Mouse (Mus musculus) neural tube, embryonic 14.5 days (tissue): ENCODE data around the gene Themis2. TPM values are rescaled to one million over a fixed set of nuclear protein-coding genes. Genes with fewer than 3 reads are reported as not detected.
"Not testable (repeated sequence)": the region's sequence is repeated elsewhere in the genome, so short reads cannot be mapped to it uniquely, and the experiment has no call there.

Source experiments
- ATAC-seq: fragments of 200-750 bp; cut with Nextera tagmentation; 2 replicates; pipeline ENCODE4 v1.8.0; 2017; ENCODE audit warnings: low read depth, mild to moderate bottlenecking, moderate TSS enrichment, moderate library complexity
- H3K27ac ChIP-seq: fragments of 300-500 bp; sonication (generic); 2 replicates; pipeline ENCODE4 v1.5.1; 2014; ENCODE audit warnings: low read depth, mild to moderate bottlenecking, control low read depth, low read length, moderate library complexity, mixed read lengths
- H3K27me3 ChIP-seq: fragments of 300-500 bp; sonication (generic); 2 replicates; pipeline ENCODE4 v1.6.1; 2014; ENCODE audit warnings: low read length; ENCODE audit not compliant: control insufficient read depth, insufficient read depth
- H3K36me3 ChIP-seq: fragments of 300-500 bp; sonication (generic); 2 replicates; pipeline ENCODE4 v1.6.1; 2014; ENCODE audit warnings: low read length, mixed read lengths; ENCODE audit not compliant: control insufficient read depth, insufficient read depth
- H3K4me1 ChIP-seq: fragments of 300-500 bp; sonication (generic); 2 replicates; pipeline ENCODE4 v1.6.1; 2014; ENCODE audit warnings: low read length; ENCODE audit not compliant: control insufficient read depth, insufficient read depth
- H3K4me2 ChIP-seq: fragments of 300-500 bp; sonication (generic); 2 replicates; pipeline ENCODE4 v1.6.1; 2014; ENCODE audit warnings: mild to moderate bottlenecking, low read depth, low read length, control low read depth
- H3K4me3 ChIP-seq: fragments of 300-500 bp; sonication (generic); 2 replicates; pipeline ENCODE4 v1.5.1; 2014; ENCODE audit warnings: low read depth, low read length, control low read depth, mixed read lengths
- H3K9ac ChIP-seq: fragments of 300-500 bp; sonication (generic); replicated peaks from 2 replicates; pipeline ENCODE4 v1.6.1; 2014; ENCODE audit warnings: low read depth, mild to moderate bottlenecking, control low read depth, low read length, mixed read lengths
- H3K9me3 ChIP-seq: fragments of 300-500 bp; sonication (generic); 2 replicates; pipeline ENCODE4 v1.6.1; 2016; ENCODE audit warnings: low read length; ENCODE audit not compliant: control insufficient read depth
- WGBS: fragments of 180-500 bp; shearing (Covaris S2); extraction: QIAGEN DNeasy Blood & Tissue Kit; methylation state at CpG from one replicate; pipeline ENCODE4 v1.1.7; 2014; 5-methylcytosine and 5-hydroxymethylcytosine counted together
- polyA plus RNA-seq: library from polyadenylated mRNA; unstranded; fragments of >200 nt; fragmentation: Nextera tagmentation; extraction: Ambion mirVana; gene quantifications from 2 replicates; pipeline ENCODE4 v1.2.1, GENCODE M21; 2014

Themis2 gene
- polyA plus RNA-seq, 1 experiment from 2014 or later: 0.11 TPM

DNA sequence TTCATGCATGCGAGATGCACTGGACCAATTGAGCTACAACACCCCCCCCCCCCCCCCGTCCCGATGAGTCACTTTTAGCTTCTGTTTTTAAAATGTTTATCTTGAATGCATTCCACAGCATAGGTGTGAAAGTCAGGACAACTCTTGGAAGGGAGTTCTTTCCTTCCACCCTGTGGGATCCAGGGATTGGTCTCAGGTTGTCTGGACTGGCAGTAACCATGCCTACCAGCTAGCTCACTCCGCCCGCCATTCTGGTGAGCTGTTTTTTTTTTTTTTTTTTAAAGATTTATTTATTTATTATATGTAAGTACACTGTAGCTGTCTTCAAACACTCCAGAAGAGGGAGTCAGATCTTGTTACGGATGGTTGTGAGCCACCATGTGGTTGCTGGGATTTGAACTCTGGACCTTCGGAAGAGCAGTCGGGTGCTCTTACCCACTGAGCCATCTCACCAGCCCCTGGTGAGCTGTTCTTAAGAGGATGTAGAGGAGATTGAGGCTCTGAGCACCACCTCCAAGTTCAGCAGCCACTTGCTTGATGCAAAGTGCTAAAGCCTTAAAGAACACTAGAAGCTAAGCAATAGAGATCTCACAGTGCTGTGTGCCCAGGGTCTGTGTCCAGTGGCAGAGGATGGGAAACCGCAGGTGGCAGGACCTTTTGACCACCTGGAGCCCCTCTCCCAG lies 2.7 kb downstream of the Themis2 start:
- WGBS: 91% methylated on average over 8 of the region's 9 CpGs
- H3K27me3 ChIP-seq, H3K9me3 ChIP-seq, H3K9ac ChIP-seq, H3K4me2 ChIP-seq, H3K4me3 ChIP-seq, ATAC-seq, H3K4me1 ChIP-seq, H3K27ac ChIP-seq, H3K36me3 ChIP-seq: not testable (repeated sequence)

DNA sequence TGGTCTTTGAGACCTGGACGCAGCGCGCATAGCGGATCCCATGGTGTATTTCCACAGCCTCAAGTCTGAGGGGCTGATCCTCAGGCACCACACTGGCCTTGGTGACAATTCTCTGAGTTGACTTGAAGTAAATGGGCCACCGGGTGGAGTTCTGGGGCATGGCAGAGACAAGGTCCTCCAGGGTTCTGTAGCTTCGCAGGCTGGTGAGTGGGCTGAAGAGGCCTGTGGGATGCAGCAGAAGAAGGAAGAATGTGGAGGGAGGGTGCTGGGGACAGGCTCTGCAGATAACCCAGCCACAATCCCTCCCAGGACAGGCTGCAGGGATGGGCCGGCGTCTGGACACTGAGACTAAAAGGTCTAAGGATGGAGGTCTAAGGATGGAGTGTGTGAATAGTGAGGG lies 6.5 kb downstream of the Themis2 start:
- Histone ChIP-seq H3K4me3 (no peak overlapping the region), H3K27ac (no peak overlapping the region), H3K4me1 (no peaks in the 10 kb centered on the region), H3K9ac (no peak overlapping the region), H3K4me2 (no peak overlapping the region), H3K36me3 (no peaks in the 10 kb centered on the region), H3K9me3 (no peaks in the 10 kb centered on the region), H3K27me3 (no peaks in the 10 kb centered on the region)
- ATAC-seq: no peak
- WGBS: 91% methylated on average over 8 of the region's 8 CpGs

DNA sequence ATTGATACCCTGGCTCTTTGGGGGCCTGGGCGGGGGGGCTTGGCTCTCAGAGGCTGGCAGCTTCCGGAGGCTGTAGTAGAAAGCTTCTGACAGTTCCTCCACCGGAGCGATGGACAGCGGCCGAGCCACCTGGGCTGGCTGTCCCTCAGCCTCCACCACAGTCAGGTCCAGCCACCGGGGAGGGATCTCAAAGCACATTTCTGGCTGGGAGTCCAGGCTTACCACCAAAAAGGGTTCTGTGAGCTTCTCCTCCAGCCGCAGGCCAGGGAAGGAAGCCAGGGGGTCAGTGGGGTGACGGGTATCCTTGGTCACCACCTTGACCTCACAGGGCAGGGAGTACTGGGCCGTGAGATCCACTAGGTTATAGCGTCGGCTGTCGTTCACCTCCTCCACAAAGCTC lies 11.0 kb downstream of the Themis2 start:
- H3K27me3 ChIP-seq: no peaks in the 10 kb centered on the region
- no peaks in the 10 kb centered on the region for H3K9me3 ChIP-seq
- H3K4me1 ChIP-seq: no peaks in the 10 kb centered on the region
- H3K27ac ChIP-seq: no peak overlapping the region
- no peaks in the 10 kb centered on the region for H3K36me3 ChIP-seq
- ATAC-seq: no peak
- 89% methylated on average over 13 of the region's 13 CpGs for WGBS
- no peak overlapping the region for H3K9ac ChIP-seq
- no peak overlapping the region for H3K4me3 ChIP-seq
- H3K4me2 ChIP-seq: no peak overlapping the region

DNA sequence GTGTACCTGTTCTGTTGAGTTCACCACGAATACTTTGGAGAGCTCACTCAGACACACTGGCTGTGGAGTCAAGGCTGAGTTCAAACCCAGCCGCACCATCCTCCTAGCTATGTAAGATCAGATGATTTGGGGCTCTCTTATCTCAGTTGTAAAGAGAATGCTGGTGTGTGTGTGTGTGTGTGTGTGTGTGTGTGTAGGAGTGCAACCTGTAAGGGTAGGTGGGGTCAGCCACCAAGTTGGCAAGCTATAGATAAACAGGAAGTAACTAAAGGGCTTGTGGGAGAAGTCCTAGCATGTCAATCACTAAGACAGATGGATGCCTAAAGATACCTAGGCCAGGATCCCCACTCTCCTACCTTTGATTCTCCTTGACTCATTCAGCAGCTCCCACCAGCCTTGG lies 12.5 kb downstream of the Themis2 start:
- Histone ChIP-seq H3K4me2 (no peak overlapping the region), H3K27ac (no peak overlapping the region), H3K27me3 (no peaks in the 10 kb centered on the region), H3K4me1 (no peaks in the 10 kb centered on the region), H3K9ac (no peak overlapping the region), H3K4me3 (no peak overlapping the region), H3K36me3 (no peaks in the 10 kb centered on the region), H3K9me3 (no peaks in the 10 kb centered on the region)
- ATAC-seq: no peak
- WGBS: 97% methylated on average over 2 of the region's 2 CpGs

DNA sequence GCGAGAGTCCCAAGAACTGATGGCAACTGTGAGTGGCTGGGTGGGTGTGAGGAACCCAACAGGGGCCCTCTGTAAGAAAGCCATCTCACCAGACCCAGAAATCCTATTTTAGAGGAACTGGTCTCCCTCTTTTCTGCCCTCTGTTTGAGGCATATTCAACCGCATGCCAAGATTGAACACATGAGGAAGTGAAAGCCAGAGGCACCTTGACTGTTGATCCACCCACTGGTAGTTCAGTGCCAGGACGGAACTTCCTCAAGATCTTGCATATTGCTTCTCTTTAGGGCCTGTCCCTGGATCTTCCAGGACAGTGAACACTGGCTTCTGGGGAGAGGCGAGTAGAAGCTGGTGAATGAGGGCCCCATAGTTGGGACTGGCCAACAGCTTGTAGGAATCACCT lies 15.9 kb downstream of the Themis2 start:
- H3K36me3 ChIP-seq: 0 out of 2 replicates have a peak, but pooled peaks cover 3% of the 10 kb centered on the region
- no peak overlapping the region for H3K27ac ChIP-seq
- no peak overlapping the region for H3K4me2 ChIP-seq
- H3K4me3 ChIP-seq: no peak overlapping the region
- H3K9ac ChIP-seq: no peak overlapping the region
- no peak for ATAC-seq
- H3K27me3 ChIP-seq: no peaks in the 10 kb centered on the region
- H3K9me3 ChIP-seq: no peaks in the 10 kb centered on the region
- WGBS: 95% methylated on average over 4 of the region's 4 CpGs
- H3K4me1 ChIP-seq: no peaks in the 10 kb centered on the region

DNA sequence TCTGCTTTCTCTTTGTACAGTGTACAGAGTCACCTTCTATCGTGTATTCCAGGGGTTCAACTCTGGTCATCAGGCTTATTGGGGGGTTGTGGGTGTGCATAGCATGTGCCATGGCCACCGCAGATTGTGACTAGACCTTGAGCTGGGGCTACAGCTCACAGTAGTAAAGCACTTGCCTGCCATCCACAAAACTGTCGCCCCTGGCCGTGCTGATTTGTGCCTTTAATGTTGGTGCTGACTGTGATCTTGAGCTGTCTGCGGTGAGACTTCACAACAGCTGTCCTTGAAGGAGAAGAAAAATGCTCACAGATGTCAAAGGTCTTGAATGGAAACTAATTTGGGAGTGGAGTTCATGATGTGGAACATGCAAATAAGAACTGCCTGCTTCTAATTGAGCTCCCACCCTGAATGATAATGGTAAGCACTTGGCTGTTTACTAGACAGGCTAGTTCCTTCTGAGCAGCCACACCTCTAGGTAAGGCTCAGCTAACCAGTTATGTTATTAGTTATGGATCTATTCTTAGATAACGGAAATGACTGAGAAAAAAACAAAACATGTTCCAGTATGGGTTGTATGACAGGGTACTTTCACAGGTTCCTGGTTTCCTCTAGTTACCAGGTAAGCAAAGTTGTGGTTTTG lies 17.5 kb downstream of the Themis2 start:
- Histone ChIP-seq H3K4me1 (no peaks in the 10 kb centered on the region), H3K9ac (no peak overlapping the region), H3K27ac (no peak overlapping the region), H3K27me3 (no peaks in the 10 kb centered on the region), H3K4me3 (no peak overlapping the region), H3K9me3 (no peaks in the 10 kb centered on the region), H3K36me3 (peaks cover 16% of the 10 kb centered on the region; the same call in 1 of the 2 replicates), H3K4me2 (no peak overlapping the region)
- no peak for ATAC-seq
- 94% methylated on average over 6 of the region's 6 CpGs for WGBS

DNA sequence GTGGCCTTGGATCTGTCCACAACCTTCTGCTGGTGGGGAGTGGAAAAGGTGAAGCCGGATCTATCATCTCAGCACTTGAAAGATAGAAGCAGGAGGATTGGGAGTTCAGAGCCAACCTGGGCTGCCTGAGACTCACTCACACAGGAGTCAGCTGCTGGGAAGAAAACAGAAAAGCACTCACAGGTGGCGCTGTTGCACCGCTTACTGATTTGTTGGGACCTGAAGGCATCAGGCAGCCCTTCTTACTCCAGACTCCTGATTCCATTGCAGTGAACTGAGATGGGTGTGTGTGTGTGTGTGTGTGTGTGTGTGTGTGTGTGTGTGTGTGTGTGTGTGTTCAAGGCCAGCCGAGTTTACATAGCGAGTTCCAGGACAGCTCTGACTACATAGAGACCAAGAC lies 19.4 kb downstream of the Themis2 start:
- Histone ChIP-seq H3K27ac (no peak overlapping the region), H3K27me3 (no peaks in the 10 kb centered on the region), H3K4me1 (no peaks in the 10 kb centered on the region), H3K9me3 (no peaks in the 10 kb centered on the region), H3K4me3 (no peak overlapping the region), H3K36me3 (peaks cover 19% of the 10 kb centered on the region), H3K9ac (no peak overlapping the region), H3K4me2 (no peak overlapping the region)
- no peak for ATAC-seq
- WGBS: 88% methylated on average over 5 of the region's 5 CpGs

DNA sequence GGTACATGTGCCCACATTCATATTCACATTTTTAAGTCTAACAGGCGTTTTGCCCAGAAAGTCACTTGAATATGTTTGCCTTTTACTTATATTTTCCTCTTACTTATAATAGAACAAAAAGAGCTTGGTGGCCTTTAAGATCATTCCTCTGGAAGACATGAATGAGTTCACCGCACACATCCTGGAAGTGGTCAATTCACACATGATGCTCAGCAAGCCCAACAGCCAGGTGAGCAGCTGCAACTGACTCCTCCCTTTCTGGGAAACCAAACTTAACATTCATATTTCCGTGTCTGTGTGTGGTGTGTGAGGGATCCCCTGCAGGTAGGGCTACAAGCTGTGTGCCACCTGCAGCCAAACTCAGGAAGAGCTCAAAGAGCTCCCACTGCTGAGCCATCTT lies 21.3 kb downstream of the Themis2 start:
- Histone ChIP-seq H3K4me3 (no peak overlapping the region), H3K36me3 (peaks cover 19% of the 10 kb centered on the region), H3K27ac (no peak overlapping the region), H3K9me3 (no peaks in the 10 kb centered on the region), H3K4me1 (no peaks in the 10 kb centered on the region), H3K27me3 (no peaks in the 10 kb centered on the region), H3K9ac (no peak overlapping the region), H3K4me2 (no peak overlapping the region)
- ATAC-seq: no peak
- 88% methylated on average over 3 of the region's 3 CpGs for WGBS

DNA sequence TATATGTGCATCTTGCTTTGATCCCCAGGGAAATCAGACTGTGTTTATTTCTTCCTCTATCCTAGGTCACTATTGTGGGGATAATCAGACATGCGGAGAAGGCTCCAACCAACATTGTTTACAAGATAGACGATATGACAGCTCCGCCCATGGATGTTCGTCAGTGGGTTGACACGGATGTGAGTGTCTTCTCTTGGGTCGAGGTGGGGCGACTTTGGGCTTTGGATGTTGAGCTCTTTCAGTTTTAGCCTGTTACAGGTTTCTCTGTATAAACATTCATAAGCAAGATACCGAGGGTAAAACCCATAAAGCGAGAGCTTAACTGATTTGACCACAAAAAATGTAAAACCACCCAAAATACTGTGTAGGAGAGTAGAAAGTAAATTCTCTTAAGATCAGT lies 24.4 kb downstream of the Themis2 start:
- no peak for ATAC-seq
- Histone ChIP-seq H3K4me3 (no peak overlapping the region), H3K4me2 (no peak overlapping the region), H3K27me3 (no peaks in the 10 kb centered on the region), H3K36me3 (peaks cover 16% of the 10 kb centered on the region), H3K27ac (no peak overlapping the region), H3K9ac (no peak overlapping the region), H3K9me3 (no peaks in the 10 kb centered on the region), H3K4me1 (0 out of 2 replicates have a peak, but pooled peaks cover 9% of the 10 kb centered on the region)
- WGBS: 92% methylated on average over 9 of the region's 9 CpGs
